Mouse (Mus musculus) small intestine, adult 2 months (tissue): ENCODE data around the gene Fgfr1op.

ENCODE experiments used
- CTCF ChIP-seq: fragments of 200-500 bp; IDR thresholded peaks from 2 replicates; pipeline ENCODE4 v1.5.1; 2012; ENCODE audit warnings: low read depth, mild to moderate bottlenecking, control low read depth, inconsistent platforms, low read length, moderate library complexity, mixed read lengths; ENCODE audit not compliant: insufficient replicate concordance, insufficient read length; ENCODE audit errors: extremely low read depth
- POLR2A ChIP-seq: fragments of 200-500 bp; IDR thresholded peaks from 2 replicates; pipeline ENCODE4 v1.6.1; 2012; ENCODE audit warnings: low read depth, mild to moderate bottlenecking, control low read depth, inconsistent platforms, low read length, moderate library complexity

GRCm38 (mm10) chr17:8240517-8240916, 75.2 kb downstream of the Fgfr1op start:
- no peak for TF ChIP-seq CTCF
- TF ChIP-seq POLR2A = no peak
